Mouse (Mus musculus) T-cell, adult 2 months (primary cell): Measurements from ENCODE around the gene Ppm1l.
"Not testable (repeated sequence)": the region's sequence is repeated elsewhere in the genome, so short reads cannot be mapped to it uniquely, and the experiment has no call there.

Experiments
- DNase-seq: peaks from one replicate; pipeline ENCODE4 v3.0.0; 2022; ENCODE audit warnings: low spot score

Ppm1l gene

DNA sequence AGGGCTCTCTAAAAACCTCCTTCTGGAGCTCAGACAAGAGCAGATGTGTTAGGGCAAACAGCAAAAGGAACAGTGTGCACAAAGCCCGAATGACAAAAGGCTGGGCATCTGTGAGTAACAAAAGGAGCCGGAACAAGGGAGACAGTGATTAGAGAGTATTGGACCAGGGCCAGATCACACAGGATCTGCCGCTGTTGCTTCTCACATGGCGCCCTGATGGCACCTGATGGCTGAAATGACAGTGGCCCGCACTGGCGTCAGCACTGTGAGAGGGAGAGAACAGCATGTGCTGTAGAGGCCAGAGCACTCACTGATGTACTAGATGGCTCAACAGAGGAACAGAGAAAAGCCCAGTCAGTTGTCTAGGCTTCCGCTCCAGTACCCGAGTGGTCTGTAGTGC, 226.3 kb downstream of the Ppm1l start:
- no peak for DNase-seq

GRCm38 (mm10) chr3:69543730-69544129, 227.1 kb downstream of the Ppm1l start:
- DNase-seq: no peak

DNA sequence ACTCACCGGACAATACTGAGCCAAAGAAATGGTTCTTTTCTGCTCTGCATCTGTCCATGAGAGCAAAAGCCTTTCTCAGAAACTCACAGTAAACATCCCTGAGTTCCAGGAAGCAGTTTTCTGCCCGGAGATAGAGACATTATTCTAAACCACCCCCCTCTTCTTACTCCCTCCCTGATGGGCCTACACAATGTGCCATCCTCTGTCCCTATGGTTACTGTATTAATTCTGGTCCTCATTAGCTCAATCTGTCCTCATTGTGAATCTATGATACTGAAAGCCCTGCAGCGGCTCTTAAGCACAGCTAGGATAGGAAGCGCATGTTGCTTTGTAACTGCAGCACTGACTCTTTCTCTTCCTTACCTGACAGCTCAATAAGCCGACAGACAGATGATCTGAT, 228.4 kb downstream of the Ppm1l start:
- no peak for DNase-seq

DNA sequence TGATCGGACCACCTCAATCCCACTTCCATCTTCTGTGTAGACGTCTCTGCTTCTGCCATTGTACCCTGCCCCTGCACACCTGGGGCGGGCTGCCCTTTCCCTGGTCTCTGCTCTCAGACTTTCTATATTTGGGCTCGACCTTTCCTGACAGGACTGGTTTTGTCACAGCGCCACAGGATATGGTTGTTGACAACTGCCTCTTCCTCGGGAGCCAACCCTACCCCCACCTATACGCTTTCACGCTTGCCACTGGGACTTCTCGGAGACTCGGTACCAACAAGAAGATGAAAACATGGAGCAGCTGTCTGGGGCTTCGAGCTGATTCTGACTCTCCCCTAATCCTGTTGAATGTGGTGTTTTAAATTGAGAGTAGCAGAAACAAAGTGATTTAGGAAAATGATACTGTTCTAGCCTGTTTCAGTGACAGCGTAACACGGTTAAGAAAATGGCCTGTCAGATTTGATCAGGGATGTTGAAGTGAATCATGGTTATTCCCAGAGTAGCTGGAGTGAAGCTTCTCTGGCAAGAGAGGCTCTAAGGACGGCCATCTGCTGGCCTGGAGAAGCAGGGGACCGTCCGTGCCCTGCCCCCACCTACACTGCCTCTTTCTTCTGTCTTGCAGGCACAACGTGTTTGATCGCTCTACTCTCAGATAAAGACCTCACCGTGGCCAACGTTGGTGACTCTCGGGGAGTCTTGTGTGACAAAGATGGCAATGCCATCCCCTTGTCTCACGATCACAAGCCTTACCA, 232.2 kb downstream of the Ppm1l start:
- no peak for DNase-seq

DNA sequence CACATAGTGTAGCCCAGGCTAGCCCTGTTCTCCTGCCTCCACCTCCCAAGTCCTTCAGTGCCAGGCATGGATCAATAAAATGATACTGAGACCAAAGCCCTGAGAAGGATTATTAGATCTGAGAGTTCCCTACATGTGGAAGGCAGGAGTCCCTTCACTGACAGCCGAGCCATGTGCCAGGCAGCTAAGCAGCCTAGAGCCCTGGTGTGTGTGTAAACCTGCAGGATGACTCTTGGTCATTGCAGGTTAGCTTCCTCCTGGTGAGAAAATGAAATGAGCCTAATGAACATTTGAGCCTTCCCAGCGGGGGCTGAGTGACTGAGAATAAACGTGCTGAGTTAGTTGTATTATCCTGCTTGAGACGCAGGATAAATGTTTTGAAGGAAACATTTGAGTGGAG, 232.9 kb downstream of the Ppm1l start:
- no peak for DNase-seq

DNA sequence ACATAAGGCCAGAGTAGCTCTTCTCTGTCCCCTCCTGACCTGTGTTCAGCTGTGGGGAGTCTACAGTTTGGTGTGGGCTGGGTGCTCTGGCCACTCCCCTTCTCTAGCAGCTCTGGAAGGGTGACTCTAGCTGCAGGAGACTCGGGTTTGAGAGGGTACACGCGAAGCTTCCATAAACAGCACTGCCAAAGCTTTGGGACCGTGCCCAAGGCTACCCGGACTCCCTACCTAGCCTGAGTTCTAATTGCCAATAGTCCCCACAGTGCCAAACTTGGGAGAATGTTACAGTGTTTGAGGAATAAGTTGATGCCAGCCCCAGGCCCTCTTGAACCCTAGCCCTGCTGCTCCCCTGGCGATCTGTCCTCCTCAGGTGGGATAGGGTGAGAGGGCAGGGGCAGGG, 238.8 kb downstream of the Ppm1l start:
- no peak for DNase-seq

DNA sequence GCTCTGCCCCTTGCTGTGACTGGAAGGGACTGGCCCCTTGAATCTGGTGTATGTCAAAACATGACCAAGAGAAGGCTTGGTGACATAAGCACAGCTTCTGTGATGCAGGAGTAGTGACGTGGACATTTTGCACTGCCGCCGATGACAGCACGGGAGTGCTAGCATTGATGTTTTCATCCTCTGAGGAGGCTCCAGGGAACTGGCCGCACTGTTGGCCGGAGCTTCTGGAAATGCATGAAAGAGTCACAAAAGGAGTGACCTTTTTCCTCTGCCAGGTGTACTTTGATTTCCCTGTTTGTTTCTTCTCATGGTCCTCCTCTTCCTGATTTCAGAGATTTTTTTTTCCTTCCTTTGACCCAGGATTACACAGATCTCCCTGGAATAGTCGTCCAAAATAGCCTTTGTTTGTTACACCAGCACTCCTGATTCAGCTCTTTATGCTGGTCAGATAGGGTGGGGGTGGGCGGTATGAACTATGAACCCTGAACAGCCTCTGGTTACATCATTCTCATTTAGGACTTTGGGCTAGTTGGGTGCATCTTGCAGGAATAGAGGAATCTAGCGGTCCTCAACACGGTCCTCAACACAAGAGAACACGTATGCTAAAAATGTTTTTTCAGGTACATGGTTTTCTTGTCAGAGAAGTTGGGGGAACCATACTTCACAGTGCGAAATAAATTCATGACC, 239.6 kb downstream of the Ppm1l start:
- DNase-seq: no peak

- DNase-seq: no peak
Measured at GRCm38 (mm10) chr3:69559316-69559974, 242.8 kb downstream of the Ppm1l start.

DNA sequence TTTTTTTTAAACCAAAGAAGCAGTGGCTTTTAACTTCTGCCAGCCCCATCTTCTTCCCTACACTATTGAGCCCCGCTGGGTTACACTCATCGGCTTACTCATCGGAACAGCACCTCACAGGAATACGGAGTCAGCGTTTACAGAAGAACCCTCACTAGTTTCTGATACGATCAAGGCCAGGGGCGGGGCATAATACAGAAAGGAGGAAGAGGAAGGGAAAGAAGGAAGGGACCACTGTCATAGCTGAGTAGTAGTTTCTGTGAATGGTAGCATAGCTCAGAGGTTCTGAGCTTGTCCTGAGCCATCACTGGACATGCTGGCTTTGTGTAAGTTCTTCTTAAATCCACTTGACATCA, 243.3 kb downstream of the Ppm1l start:
- DNase-seq: no peak

GRCm38 (mm10) chr3:69561686-69562085, 245.0 kb downstream of the Ppm1l start:
- no peak for DNase-seq

DNA sequence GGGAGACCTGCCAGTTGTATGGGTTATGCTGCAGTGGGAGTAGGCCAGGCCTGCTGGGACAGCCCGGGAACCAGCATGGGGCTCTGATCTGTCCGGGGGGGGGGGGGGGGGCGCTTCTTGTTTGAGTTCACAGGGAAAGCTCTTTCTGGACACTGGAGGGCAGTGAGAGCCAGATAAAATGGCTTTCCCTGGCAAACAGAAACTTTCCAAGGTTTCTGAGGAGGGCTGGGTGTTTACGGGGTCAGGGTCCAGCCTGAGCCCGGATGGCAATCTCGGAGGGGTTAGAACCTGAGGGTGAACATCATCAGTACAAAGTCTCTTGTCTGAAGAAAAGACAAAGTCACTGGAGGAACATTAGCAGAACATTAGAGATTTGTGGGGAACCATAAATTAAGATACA, 246.7 kb downstream of the Ppm1l start:
- DNase-seq: no peak

DNA sequence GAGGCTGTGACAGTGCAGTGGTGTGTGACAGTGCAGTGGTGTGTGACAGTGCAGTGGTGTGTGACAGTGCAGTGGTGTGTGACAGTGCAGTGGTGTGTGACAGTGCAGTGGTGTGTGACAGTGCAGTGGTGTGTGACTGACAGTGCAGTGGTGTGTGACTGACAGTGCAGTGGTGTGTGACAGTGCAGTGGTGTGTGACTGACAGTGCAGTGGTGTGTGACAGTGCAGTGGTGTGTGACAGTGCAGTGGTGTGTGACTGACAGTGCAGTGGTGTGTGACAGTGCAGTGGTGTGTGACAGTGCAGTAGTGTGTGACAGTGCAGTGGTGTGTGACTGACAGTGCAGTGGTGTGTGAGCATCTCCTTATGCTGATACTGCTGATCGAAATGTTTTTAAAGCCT, 248.9 kb downstream of the Ppm1l start:
- DNase-seq: not testable (repeated sequence)

DNA sequence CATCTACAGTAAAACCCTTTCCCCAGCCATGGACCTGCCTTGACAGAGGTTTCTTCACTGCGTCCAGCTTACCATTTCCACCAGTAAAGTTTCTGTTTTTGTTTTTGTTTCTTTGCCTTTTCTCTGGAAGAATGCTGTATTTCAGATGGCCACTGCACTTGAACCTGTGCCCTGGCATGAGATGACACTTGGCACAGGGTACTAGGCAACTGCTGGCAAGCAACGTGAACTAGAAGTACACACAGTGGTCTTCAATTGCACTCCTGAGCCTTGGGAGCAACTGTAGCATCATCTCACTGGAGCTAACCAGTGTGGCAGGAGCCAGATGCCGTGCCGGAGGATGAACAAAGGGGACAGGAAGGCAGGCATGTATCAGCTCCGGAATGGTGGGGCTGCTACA, 255.9 kb downstream of the Ppm1l start:
- DNase-seq: no peak

DNA sequence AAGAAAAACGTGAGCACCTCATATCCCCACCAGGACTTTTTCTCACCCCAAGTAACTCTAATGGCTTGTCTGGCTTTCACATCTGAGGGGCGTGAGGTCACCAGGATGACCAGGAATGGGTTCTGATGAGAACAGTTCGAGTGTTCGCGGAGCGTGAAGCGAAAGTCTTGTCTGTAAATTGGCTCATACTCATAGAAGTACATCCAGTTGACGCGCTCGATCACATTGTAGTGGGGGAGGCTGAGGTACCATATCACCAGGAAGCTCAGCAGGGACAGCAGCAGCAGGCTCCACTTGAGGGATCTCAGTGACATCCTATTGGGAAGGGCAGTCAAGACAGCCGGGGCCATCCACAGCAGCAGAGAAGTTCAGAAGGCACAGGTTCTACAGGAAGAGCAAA, 258.9 kb downstream of the Ppm1l start:
- no peak for DNase-seq

DNA sequence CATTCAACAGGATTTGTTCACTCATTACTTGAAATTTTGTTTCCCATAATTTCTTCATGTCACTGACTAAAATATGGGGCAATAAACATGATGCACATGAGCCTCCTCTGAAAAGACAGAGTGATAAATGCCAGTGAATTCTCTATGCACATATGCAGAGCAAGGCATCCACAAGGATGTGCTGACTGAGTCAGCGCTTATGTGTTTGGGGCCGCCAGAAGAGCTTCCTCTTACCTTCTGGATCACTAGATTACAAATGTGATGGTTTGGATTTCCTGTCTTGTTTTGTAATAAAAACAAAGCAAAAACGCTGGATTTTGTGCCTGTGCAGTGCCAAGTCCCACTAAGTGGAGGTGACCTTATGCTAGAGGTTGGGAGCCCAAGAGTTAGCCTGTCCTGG, 260.1 kb downstream of the Ppm1l start:
- DNase-seq: no peak

GRCm38 (mm10) chr3:69578791-69579190, 262.1 kb downstream of the Ppm1l start:
- no peak for DNase-seq

GRCm38 (mm10) chr3:69583798-69584197, 267.1 kb downstream of the Ppm1l start:
- DNase-seq: no peak

DNA sequence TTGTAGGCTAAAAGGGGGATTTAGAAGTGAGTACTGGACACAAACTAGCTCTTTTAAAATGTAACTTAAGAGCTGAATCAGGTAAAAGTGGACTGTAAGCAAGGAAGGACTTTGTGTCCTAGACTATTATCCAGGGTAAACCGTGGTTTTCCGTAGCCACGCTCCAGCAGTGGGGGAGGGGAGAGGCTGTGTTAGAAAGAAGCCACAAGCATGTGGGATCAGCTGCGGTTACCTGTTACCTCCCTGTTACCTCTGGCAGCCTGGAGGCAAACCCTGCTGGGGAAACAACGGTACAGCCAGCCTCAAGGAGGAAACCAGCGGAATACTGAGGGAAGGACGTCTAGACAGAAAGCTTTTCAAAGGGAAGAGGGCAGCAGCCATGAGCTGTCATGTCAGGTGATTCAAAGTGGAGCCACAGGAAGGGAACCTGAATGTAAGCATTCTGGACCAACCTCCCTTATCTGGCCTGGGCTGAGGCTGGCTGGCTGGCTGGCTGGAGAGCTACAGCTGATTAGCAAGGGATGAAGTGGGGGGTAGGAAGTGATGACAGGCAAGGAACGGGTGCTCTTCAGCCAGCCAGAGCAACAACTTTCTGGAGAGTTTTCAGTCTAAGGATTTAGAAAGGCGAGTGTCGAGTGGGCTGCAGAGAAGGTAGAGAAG, 271.6 kb downstream of the Ppm1l start:
- DNase-seq: no peak

DNA sequence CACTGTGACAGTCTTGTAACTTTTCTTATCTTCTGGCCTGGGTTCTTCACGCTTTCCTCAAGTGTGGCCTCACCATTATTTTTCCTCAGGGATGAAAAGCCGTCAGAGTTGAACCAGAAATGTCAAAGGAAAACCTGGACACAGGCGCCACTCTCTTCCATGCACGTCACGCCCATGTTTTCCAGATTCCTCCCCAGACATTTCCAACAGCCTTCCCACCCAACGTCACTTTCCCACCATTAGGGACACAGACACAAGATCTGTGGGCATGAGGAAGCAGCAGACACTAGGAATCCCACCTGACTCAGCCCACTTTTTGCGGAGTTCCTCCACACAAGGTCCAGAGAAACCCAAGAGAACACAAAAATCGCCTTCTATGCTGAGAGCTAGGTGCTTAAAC, 276.8 kb downstream of the Ppm1l start:
- DNase-seq: no peak

DNA sequence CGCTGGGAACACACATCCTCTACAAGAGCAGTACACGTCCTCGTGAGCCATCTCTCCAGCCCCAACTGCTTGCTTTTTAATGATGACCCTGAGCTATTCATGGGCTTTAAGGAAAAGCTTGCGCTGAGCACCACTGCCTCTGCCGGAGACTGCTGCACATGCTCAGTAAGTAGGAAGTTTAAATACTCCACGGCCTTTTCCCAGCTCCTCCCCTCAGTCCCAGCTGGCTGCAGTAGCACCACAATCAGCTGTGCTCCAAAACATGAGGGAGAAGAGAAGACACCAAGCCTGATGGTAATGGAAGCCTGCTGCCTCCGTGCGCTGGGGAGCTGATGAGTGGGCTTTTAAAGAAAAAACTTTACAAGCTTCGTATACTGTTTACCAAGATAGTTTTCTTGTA, 277.4 kb downstream of the Ppm1l start:
- DNase-seq: no peak

DNA sequence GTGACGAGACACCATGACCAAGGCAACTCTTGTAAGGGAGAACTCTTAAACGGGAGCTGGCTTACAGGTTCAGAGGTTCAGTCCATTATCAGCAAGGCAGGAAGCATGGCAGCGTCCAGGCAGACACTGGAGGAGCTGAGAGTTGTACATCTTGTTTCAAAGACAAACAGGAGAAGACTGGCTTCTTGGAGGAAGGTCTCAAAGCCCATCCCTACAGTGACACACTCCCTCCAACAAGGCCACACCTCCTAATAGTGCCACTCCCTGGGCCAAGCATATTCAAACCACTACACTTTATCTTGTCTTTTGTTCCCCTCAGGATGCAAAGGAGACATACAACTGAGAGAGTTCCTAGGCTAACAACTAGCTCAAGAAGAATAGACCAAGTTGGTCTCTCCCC, 279.5 kb downstream of the Ppm1l start:
- DNase-seq: no peak

DNA sequence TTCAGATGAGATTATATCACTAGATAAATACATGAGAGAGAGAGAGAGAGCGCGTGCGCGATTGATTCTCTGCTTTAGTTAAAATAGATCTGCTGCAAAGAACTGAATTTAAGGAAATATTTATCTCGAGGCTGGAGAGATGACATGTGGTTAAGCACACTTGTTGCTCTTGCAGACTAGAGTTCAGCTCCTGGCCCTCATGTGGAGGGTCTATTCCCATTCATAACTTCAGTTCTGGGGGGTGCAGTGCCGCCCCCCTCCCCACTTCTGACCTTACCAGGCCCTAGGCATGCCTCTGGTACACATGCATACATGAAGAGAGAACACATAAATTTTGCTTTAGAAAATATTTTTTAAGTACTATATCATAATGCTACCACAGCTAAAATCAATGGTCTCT, 280.6 kb downstream of the Ppm1l start:
- no peak for DNase-seq

DNA sequence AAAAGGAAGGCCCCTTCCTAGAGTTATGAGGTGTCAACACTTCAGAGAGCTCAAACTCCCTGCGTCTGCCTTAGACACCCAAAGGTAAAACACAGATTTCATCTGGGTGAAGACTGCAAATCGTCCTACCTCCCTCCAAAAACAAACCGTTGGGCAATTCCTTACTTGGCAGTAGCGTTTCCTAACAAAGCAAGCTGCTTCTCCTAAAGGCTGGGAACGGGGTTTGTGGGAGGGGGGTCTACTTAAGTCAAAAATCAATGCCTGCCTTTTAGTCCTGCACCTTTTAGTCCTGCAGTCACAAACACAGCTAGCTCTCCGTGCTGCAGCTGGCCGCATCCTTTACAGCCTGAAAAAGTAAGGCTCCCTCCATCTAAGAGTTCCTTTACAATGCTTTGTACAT, 281.2 kb downstream of the Ppm1l start:
- no peak for DNase-seq
